Mouse (Mus musculus): ENCODE measurements around the gene Coro1c.

The Coro1c gene

GRCm38 (mm10) chr5:113887132-113887531 is 21.4 kb downstream of the Coro1c start:
- in situ Hi-C loops (cut with MseI, MboI): no loop called here

- in situ Hi-C loops (cut with MseI, MboI): no loop called here
Observed at GRCm38 (mm10) chr5:113885623-113886022, 22.9 kb downstream of the Coro1c start.

GRCm38 (mm10) chr5:113884750-113885149 is 23.8 kb downstream of the Coro1c start:
- in situ Hi-C loops (cut with MseI, MboI): no loop called here

GRCm38 (mm10) chr5:113883384-113883771 is 25.2 kb downstream of the Coro1c start:
- in situ Hi-C loops (cut with MseI, MboI): no loop called here

GRCm38 (mm10) chr5:113882566-113883383 is 25.8 kb downstream of the Coro1c start:
- in situ Hi-C loops (cut with MseI, MboI): no loop called here

- in situ Hi-C loops (cut with MseI, MboI): no loop called here
Observed at GRCm38 (mm10) chr5:113881136-113881535, 27.4 kb downstream of the Coro1c start.

GRCm38 (mm10) chr5:113878943-113879617 is 29.5 kb downstream of the Coro1c start:
- in situ Hi-C loops (cut with MseI, MboI): no loop called here

GRCm38 (mm10) chr5:113877565-113877964 is 31.0 kb downstream of the Coro1c start:
- in situ Hi-C loops (cut with MseI, MboI): no loop called here

GRCm38 (mm10) chr5:113876176-113876575 is 32.4 kb downstream of the Coro1c start:
- in situ Hi-C loops (cut with MseI, MboI): no loop called here

- in situ Hi-C loops (cut with MseI, MboI): no loop called here
Observed at GRCm38 (mm10) chr5:113875625-113876024, 32.9 kb downstream of the Coro1c start.

- in situ Hi-C loops (cut with MseI, MboI): no loop called here
Observed at GRCm38 (mm10) chr5:113874063-113875024, 34.2 kb downstream of the Coro1c start.

GRCm38 (mm10) chr5:113872936-113873912 is 35.3 kb downstream of the Coro1c start:
- in situ Hi-C loops (cut with MseI, MboI): no loop called here

- in situ Hi-C loops (cut with MseI, MboI): no loop called here
Observed at GRCm38 (mm10) chr5:113871903-113872548, 36.5 kb downstream of the Coro1c start.

- in situ Hi-C loops (cut with MseI, MboI): no loop called here
Observed at GRCm38 (mm10) chr5:113870393-113871040, 38.0 kb downstream of the Coro1c start.

- in situ Hi-C loops (cut with MseI, MboI): no loop called here
Observed at GRCm38 (mm10) chr5:113869132-113869531, 39.4 kb downstream of the Coro1c start.

- in situ Hi-C loops (cut with MseI, MboI): no loop called here
Observed at GRCm38 (mm10) chr5:113864992-113865391, 43.6 kb downstream of the Coro1c start.

GRCm38 (mm10) chr5:113863994-113864393 is 44.6 kb downstream of the Coro1c start:
- in situ Hi-C loops (cut with MseI, MboI): no loop called here

- in situ Hi-C loops (cut with MseI, MboI): no loop called here
Observed at GRCm38 (mm10) chr5:113862418-113862817, 46.1 kb downstream of the Coro1c start.

- in situ Hi-C loops (cut with MseI, MboI): no loop called here
Observed at GRCm38 (mm10) chr5:113861294-113861693, 47.3 kb downstream of the Coro1c start.

All from mouse trophoblast stem cell (cell line).